Mouse (Mus musculus): ENCODE measurements around the gene Cacfd1. TPM values are rescaled to one million over a fixed set of nuclear protein-coding genes. Genes with fewer than 3 reads are reported as not detected.

Gene Cacfd1
- total and polyA plus RNA-seq, 2 experiments = 17.7 to 58.0 TPM

GRCm38 (mm10) chr2:27045979-27046770 is 36.4 kb downstream of the Cacfd1 start:
- WGBS = 44% methylated on average over 8 of the region's 8 CpGs
- no peak for TF ChIP-seq POLR2A (IDR thresholded peaks at IDR 0.05; ENCODE audit: extremely low read depth, insufficient read depth, low read length)
- no peak for TF ChIP-seq CTCF (IDR thresholded peaks at IDR 0.05; ENCODE audit: low read depth, low read length)
- H3K27me3 ChIP-seq (ENCODE audit: control insufficient read depth, insufficient read depth, low read length) = no peaks in the 10 kb centered on the region
- no peaks in the 10 kb centered on the region for H3K36me3 ChIP-seq (ENCODE audit: control insufficient read depth, insufficient read depth, low read length)
- H3K27ac ChIP-seq (replicated peaks; ENCODE audit: insufficient read depth, low read depth, low read length) = 0 out of 2 replicates have a peak overlapping the region, but pooled peaks have one; percentile 4
- no peaks in the 10 kb centered on the region for H3K79me2 ChIP-seq (ENCODE audit: control insufficient read depth, insufficient read depth, low read length)
- no peak overlapping the region for H3K4me3 ChIP-seq (ENCODE audit: insufficient read depth, low read depth, low read length)
- peaks cover 21% of the 10 kb centered on the region for H3K4me1 ChIP-seq (ENCODE audit: control insufficient read depth, insufficient read depth, low read length)
- H3K9ac ChIP-seq (ENCODE audit: low read depth, low read length) = no peak overlapping the region
- peak; percentile 68 for DNase-seq (ENCODE audit: extremely low read depth, low read depth, low spot score)

GRCm38 (mm10) chr2:27049408-27049807 is 39.7 kb downstream of the Cacfd1 start:
- Histone ChIP-seq H3K27me3 (ENCODE audit: control insufficient read depth, insufficient read depth, low read length) (no peaks in the 10 kb centered on the region), H3K4me1 (ENCODE audit: control insufficient read depth, insufficient read depth, low read length) (peaks cover 7% of the 10 kb centered on the region), H3K36me3 (ENCODE audit: control insufficient read depth, insufficient read depth, low read length) (no peaks in the 10 kb centered on the region), H3K27ac (replicated peaks; ENCODE audit: insufficient read depth, low read depth, low read length) (no peak overlapping the region), H3K79me2 (ENCODE audit: control insufficient read depth, insufficient read depth, low read length) (no peaks in the 10 kb centered on the region), H3K9ac (ENCODE audit: low read depth, low read length) (no peak overlapping the region), H3K4me3 (ENCODE audit: insufficient read depth, low read depth, low read length) (no peak overlapping the region)
- TF ChIP-seq POLR2A (IDR thresholded peaks at IDR 0.05; ENCODE audit: extremely low read depth, insufficient read depth, low read length) (no peak), CTCF (IDR thresholded peaks at IDR 0.05; ENCODE audit: low read depth, low read length) (no peak)
- 40% methylated on average over 6 of the region's 6 CpGs for WGBS
- DNase-seq (ENCODE audit: extremely low read depth, low read depth, low spot score) = no peak

- H3K4me1 ChIP-seq (ENCODE audit: control insufficient read depth, insufficient read depth, low read length) = no peaks in the 10 kb centered on the region
- 79% methylated on average over 4 of the region's 4 CpGs for WGBS
- H3K36me3 ChIP-seq (ENCODE audit: control insufficient read depth, insufficient read depth, low read length) = no peaks in the 10 kb centered on the region
- H3K27ac ChIP-seq (replicated peaks; ENCODE audit: insufficient read depth, low read depth, low read length) = no peak overlapping the region
- no peak for DNase-seq (ENCODE audit: extremely low read depth, low read depth, low spot score)
- H3K79me2 ChIP-seq (ENCODE audit: control insufficient read depth, insufficient read depth, low read length) = no peaks in the 10 kb centered on the region
- no peak overlapping the region for H3K9ac ChIP-seq (ENCODE audit: low read depth, low read length)
- TF ChIP-seq POLR2A (IDR thresholded peaks at IDR 0.05; ENCODE audit: extremely low read depth, insufficient read depth, low read length) = no peak
- TF ChIP-seq CTCF (IDR thresholded peaks at IDR 0.05; ENCODE audit: low read depth, low read length) = no peak
- H3K27me3 ChIP-seq (ENCODE audit: control insufficient read depth, insufficient read depth, low read length) = no peaks in the 10 kb centered on the region
- H3K4me3 ChIP-seq (ENCODE audit: insufficient read depth, low read depth, low read length) = no peak overlapping the region
These were observed 48.5 kb downstream of the Cacfd1 start for GRCm38 (mm10) chr2:27058251-27058650.

DNA sequence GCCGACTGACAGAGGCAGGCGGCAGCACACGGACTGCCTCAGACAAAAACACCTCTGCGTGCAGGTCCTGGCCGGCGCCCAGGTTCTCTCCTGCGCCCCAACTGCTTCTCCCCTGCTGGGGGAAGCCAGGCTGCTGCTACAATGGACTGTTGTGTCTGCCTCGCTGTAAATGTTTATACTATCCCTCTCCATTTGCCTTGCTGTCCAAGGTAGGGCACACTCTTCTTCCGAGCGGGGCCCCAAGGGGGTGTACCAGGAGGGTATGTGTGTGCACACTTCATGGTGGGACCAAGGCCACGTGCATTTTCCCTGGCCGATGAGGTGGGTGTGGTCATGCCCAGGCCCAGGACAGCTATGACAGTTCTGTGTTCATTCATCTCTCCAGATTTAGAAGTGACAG is 49.0 kb downstream of the Cacfd1 start:
- Histone ChIP-seq H3K36me3 (ENCODE audit: control insufficient read depth, insufficient read depth, low read length) (no peaks in the 10 kb centered on the region), H3K4me3 (ENCODE audit: insufficient read depth, low read depth, low read length) (no peak overlapping the region), H3K4me1 (ENCODE audit: control insufficient read depth, insufficient read depth, low read length) (no peaks in the 10 kb centered on the region), H3K27me3 (ENCODE audit: control insufficient read depth, insufficient read depth, low read length) (no peaks in the 10 kb centered on the region), H3K9ac (ENCODE audit: low read depth, low read length) (no peak overlapping the region), H3K79me2 (ENCODE audit: control insufficient read depth, insufficient read depth, low read length) (no peaks in the 10 kb centered on the region), H3K27ac (replicated peaks; ENCODE audit: insufficient read depth, low read depth, low read length) (no peak overlapping the region)
- no peak for DNase-seq (ENCODE audit: extremely low read depth, low read depth, low spot score)
- 73% methylated on average over 12 of the region's 12 CpGs for WGBS
- TF ChIP-seq CTCF (IDR thresholded peaks at IDR 0.05; ENCODE audit: low read depth, low read length) = no peak
- TF ChIP-seq POLR2A (IDR thresholded peaks at IDR 0.05; ENCODE audit: extremely low read depth, insufficient read depth, low read length) = no peak

DNA sequence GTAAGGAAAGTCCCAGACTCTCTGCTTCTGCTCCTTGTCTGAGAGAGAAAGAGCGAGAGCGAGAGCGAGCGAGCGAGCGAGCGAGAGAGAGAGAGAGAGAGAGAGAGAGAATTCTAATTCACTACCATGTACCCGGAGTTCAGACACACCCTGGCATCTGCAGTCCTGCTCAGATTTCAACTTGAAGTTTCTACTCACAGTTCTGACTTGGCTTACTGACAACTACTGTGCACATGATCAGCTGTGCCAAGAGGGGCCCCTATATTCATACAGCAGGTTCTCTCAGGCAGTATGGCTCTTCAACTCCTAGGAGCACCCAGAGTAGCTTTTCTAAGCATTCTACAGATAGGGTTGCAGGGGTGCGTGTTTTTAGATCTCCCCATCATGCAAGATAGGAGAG is 49.5 kb downstream of the Cacfd1 start:
- Histone ChIP-seq H3K27ac (replicated peaks; ENCODE audit: insufficient read depth, low read depth, low read length) (no peak overlapping the region), H3K9ac (ENCODE audit: low read depth, low read length) (no peak overlapping the region), H3K36me3 (ENCODE audit: control insufficient read depth, insufficient read depth, low read length) (no peaks in the 10 kb centered on the region), H3K4me3 (ENCODE audit: insufficient read depth, low read depth, low read length) (no peak overlapping the region), H3K79me2 (ENCODE audit: control insufficient read depth, insufficient read depth, low read length) (no peaks in the 10 kb centered on the region), H3K27me3 (ENCODE audit: control insufficient read depth, insufficient read depth, low read length) (no peaks in the 10 kb centered on the region), H3K4me1 (ENCODE audit: control insufficient read depth, insufficient read depth, low read length) (no peaks in the 10 kb centered on the region)
- no peak for DNase-seq (ENCODE audit: extremely low read depth, low read depth, low spot score)
- no peak for TF ChIP-seq POLR2A (IDR thresholded peaks at IDR 0.05; ENCODE audit: extremely low read depth, insufficient read depth, low read length)
- TF ChIP-seq CTCF (IDR thresholded peaks at IDR 0.05; ENCODE audit: low read depth, low read length) = no peak
- WGBS = 90% methylated on average over 9 of the region's 9 CpGs

GRCm38 (mm10) chr2:27067124-27067523 is 57.4 kb downstream of the Cacfd1 start:
- WGBS = 95% methylated on average over 2 of the region's 2 CpGs
- no peak for DNase-seq (ENCODE audit: extremely low read depth, low read depth, low spot score)
- TF ChIP-seq POLR2A (IDR thresholded peaks at IDR 0.05; ENCODE audit: extremely low read depth, insufficient read depth, low read length) (no peak), CTCF (IDR thresholded peaks at IDR 0.05; ENCODE audit: low read depth, low read length) (no peak)
- H3K27me3 ChIP-seq (ENCODE audit: control insufficient read depth, insufficient read depth, low read length) = no peaks in the 10 kb centered on the region
- no peak overlapping the region for H3K27ac ChIP-seq (replicated peaks; ENCODE audit: insufficient read depth, low read depth, low read length)
- H3K36me3 ChIP-seq (ENCODE audit: control insufficient read depth, insufficient read depth, low read length) = no peaks in the 10 kb centered on the region
- no peak overlapping the region for H3K9ac ChIP-seq (ENCODE audit: low read depth, low read length)
- no peak overlapping the region for H3K4me3 ChIP-seq (ENCODE audit: insufficient read depth, low read depth, low read length)
- no peaks in the 10 kb centered on the region for H3K79me2 ChIP-seq (ENCODE audit: control insufficient read depth, insufficient read depth, low read length)
- no peaks in the 10 kb centered on the region for H3K4me1 ChIP-seq (ENCODE audit: control insufficient read depth, insufficient read depth, low read length)

All from liver, adult 2 months (tissue).